Mouse (Mus musculus) cerebellum, adult 9-11 months (tissue): ENCODE measurements around the gene Mepce.

Experiments
- DNase-seq: peaks from one replicate; pipeline ENCODE4 v3.0.0; 2022

The Mepce gene

DNA sequence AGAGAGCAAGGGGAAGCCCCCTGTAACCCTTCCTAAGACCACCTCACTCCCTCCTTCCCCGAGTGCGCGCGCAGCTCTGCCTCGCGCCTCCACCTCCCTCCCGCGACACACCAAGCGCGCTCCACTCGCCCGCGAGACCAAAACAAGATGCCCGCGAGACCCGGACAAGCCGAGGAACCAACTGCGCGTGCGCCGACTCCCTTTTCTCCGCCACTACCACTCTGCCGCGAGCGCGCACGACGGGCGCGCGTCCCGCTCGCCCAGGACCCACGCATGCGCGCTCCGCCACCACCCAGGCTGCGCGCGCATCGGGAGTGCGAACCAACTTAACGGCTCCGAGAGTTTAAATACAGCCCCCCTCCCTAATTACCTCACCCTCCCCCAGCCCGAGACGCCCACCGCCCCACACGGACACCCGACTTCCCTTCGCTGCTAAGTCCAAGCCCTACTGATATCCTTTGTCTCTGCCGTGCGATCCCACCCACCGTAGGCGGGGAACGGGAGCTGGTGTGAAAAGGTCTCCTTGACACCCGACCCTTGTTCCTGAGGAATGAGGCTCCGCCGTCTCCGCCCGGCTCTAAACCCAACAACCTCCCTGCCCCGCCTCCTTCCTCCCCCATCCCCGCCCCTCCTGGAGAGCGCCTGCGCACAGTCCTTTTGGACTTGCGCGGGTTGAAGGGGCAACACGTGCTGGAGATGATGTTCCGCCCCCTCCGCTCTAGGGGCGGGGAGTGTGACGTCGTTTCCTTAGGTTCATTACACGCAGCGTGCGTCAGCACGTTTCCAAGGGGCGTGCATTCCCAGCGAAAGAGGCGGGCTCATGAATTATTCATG, 1.1 kb downstream of the Mepce start:
- DNase-seq: peak; percentile 99

DNA sequence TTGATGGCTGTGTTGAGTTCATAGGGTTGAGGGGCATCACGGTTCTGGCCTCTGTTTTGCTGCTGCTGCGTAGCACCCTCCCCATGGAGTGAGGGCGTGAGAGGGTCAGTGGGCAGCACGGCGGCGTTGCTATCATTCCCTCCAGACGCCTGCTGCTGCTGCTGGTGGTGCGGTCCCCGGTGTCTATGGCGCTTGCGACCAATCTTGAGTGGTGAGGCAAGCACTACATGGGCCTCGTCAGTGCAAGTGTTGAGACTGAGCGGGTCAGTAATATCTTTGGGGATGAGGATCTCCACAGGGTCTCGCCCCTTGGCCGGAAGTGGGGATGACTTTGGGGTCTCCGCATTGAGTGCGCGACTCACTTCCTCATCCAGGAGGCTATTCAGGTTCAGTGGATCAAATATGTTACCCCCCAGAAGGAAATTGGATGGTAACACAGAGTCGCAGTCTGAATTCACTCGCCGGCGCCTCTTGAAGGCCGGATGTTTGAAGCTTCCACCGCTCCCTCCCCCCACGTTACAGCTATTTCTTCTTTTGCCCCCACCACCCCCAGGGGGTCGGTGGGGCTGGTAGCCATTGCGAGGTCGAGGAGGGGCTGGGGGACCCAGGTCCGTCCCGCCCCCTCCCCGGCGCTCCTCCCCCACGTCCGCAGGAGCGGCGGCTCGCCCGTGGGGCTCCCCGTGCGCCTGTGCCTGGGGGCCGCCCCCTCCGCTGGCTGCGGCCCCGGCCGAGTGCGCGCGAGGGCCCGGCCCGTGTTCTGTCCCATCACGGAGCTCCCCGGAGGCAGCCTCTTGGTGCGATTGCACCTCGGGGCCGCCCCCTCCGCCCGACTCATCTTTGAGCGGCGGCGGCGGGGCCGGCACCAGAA, 2.1 kb downstream of the Mepce start:
- DNase-seq: no peak

DNA sequence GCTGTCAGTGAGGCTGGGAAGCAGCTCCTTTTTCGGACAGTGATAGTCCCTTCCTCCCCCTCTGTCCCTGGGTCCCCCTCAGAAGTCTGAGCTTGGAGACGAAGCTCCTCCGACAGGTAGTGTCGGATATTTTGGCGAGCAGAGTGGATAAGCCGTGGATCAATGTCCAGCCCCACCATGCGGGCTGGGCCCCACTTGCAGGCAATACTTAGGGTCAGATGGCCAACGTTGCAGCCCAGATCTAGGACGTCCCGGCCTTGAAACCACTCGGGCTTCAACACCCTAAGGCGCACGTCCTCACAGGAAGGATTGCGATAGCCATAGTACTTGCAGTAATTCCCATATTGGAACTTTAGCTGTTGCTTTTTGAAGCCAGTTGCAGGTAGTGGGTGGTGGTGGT, 2.9 kb downstream of the Mepce start:
- peak; percentile 65 for DNase-seq

DNA sequence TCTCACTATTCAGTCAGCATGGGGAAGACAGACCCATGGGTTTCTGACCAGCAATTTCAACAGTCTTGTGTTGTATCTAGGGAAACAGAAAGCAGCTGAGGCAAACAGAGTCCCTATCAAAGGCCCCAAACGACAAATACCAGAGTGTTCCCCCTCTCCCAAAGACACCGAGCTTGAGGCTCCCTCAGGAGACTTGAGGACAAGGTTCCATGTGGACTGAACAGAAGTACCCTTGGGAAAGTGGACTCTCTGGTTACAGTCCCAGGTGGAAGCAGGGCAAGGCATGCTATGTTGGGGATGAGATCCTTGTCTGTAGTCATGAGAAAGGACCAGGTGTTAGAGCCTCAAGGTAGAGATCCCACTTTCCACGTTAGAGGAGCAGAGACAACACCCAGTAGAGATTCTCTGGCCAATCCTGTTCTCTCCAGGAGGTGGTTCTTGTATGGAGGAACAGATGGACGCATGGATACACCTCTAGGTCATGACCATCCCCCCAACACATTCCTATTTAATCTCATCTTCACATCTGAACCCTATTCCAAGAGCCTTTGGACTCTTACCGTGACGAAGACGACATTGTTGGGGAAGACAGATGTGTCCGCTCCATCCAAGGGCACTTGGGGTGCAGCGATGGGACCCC, 3.4 kb downstream of the Mepce start:
- peak; percentile 28 for DNase-seq

DNA sequence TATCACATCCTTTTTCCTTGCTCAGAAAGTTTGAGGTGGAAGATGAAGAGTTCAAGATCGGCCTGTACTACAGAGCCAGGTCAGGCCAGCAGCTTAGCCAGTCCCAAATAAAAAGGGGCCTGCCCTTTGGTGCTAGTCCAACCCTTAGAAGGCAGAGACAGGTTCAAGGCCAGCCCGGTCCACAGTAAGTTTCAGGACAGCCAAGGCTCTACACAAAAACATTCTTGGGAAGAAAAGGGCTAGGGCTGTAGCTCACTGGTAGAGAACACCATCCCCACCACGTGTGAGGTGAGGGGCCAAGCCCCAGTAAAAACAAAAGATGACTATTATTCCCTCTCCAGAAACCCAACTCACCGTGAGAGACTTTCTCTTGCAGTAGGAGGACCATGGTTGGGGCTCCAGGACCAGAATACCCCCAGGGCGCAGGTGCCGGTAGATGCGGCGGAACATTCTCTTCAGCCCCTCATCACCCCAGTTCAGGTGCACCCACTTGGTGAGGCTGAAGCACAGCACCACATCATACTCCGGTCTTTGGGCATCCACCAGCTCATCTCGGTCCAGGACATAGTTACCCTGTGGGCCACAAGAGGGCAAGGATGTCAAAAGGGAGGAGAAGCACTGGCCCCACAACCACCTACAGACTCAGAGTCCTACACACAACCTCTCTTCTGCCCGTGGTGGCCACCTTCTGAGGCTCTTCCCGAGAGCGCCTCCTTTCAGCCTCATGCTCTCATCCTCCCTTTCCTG, 4.5 kb downstream of the Mepce start:
- peak; percentile 42 for DNase-seq

DNA sequence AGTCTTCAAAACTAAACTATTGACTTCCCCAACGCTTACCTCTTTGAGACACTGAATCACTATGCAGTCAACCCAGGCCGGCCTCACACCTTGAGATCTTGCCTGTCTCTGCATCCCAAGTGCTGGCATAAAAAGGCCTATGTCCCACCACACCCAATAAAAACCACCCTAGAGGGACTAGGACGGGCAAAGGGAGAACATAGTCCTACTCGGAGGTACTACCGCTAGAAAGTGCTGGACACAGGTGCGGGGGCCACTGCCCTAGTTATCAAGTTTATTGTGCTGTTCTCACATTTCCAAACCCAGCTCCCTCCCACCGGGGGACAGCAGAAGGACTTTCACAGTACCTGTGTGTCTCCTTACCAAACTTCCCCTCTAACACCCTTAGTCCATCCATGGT, 5.8 kb downstream of the Mepce start:
- DNase-seq: peak; percentile 43

DNA sequence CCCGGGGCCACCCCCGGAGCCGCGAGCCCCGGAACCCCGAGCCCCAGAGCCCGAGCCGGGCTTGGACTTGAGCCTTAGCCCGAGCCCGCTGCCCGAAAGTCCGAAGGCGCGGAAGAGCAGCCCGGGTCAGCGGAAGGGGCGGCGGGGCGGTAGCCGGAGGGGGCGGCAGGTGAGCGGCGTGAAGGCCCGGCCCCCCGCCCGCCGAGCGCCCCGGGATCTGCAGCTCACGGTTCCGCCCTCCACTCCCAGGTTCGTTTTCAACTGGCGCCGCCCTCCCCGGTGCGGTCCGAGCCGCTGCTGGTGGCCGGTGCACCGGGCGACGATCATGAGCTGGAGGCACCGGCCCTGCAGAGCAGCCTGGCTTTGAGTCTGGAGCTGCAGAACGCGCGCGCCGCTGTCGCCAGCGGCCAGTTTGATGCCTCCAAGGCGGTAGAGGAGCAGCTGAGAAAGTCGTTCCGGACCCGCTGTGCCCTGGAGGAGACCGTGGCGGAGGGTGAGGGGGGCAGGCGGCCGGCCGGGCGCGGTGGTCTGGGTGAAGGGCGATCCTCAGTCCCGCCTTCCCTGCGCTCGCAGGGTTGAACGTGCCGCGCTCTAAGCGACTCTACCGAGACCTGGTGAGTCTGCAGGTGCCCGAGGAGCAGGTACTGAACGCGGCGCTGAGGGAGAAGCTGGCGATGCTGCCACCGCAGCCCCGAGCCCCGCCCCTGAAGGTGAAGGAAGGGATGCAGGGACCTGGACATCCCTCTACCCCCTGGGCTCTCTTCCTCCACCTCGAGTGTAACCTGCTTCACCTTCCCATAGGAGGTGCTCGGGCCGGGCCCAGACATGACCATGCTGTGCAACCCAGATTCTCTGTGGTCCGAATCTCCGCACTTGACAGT, 8.2 kb downstream of the Mepce start:
- peak; percentile 62 for DNase-seq

DNA sequence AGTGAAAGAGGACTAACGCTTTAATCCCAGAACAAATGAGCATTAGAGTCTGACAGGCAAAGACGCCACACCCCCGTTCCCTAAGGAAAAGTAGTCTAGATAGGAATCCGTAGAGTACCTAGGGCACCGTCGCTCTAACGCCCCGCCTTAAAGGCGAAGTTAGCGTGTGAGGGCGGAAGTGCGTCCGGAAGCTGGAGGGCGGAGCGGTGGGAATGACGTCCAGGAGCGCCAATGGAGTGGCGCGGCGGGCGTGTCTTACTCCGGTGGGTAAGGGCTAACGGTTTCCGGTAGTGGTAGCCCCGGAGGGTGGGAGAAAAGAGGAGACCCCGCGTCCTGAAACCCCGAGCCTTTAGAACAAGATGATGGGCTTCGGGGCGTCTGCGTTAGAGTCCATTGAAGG, 8.8 kb downstream of the Mepce start, which contains the start of gene Ppp1r35:
TSS of gene Ppp1r35 (plus strand) at position 215 of the 400 bp plus-strand sequence.
- peak; percentile 96 for DNase-seq

DNA sequence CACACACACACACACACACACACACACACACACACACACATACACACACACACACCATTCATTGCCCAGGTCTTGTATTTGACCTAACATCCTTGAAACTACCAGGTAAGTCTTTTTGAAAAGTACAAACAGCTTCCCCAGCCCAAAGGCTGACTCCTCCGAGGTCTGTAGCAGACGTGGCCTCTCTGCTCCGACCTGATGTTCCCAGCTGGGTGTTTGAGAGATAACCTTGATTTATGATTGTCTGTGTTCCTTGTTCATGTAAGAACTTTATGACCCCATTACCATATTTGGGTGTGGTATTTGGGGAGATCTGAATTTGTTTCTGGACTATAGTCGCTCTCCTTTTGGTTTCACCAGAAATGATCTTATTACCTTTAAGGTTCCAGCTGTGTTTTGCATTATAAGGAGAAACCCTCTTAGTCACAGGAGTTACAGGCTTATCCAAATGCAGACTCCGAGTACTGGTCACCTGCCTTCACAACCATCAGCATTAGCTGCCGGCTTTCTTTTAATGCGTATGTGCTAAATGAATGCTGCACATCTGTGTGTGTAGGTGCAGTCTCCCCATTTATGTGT, 10.1 kb downstream of the Mepce start:
- peak; percentile 17 for DNase-seq

DNA sequence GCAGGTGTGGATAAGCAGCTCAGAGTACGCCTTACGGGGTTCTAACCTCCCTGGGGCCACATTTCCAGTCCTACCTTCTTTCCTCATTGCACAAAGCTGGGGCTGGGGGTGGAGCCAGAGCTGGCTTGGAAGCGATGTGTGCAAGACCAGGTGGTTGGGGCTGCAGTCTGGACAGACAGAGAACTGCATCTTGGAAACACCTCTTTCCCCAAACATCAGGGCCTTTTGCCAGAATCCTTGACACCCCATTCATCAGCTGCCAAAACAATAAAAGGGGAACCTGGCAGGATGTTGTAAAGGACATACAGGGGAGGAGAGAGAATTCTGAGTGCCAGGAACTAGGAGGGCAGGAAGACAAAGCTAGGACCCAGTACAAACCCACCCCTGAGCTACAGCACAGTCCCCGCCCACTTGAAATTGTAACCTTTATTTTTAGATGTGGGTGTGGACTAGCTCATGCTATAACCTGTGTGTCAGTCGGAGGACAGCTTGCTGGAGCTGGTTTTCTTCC, 11.0 kb downstream of the Mepce start:
- DNase-seq: peak; percentile 58

DNA sequence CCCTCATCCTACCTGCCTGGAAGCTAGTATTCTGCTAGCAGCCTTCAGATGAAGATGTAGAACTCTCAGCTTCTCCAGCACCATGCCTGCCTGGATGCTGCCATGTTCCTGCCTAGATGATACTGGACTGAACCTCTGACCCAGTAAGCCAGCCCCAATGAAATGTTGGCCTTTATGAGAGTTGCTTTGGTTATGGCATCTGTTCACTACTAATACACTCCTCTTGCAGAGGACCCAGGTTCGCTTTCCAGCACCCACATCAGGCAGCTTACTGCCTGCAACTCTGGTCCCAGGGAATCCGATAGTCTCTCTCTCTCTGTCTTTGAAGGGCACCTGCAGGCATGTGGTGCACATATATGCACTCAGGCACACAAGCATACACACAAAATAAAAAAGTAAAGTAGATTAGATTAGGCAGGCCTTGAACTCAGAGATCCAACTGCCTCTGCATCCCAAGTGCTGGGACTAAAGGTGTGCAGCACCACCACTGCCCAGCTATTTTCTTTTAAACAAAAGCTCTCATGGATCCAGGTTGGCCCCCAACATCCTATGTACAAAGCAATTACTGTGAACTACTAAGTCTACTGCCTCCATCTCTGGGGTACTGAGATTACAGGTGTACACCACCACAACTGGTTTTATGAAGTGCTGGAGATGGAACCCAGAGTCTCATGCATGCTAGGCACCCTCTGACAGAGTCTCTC, 11.7 kb downstream of the Mepce start:
- no peak for DNase-seq

DNA sequence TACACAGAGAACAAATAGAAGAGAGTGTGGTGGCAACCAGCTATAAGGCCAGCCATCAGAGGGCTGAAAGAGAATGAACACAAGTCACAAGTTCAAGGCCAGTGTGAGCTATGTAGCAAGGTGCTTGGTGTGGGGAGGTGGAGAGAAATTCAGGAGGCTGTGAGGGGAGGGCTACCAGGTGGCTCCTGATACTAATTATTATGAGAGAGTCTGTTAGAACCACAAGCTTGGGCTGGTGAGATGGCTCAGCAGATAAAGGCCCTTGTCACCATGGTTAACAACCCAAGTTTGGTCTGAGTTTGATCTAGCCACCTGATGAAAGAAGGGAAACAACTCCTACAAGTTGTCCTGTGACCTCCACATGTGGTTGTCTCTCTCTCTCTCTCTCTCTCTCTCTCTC, 14.7 kb downstream of the Mepce start:
- DNase-seq: no peak

DNA sequence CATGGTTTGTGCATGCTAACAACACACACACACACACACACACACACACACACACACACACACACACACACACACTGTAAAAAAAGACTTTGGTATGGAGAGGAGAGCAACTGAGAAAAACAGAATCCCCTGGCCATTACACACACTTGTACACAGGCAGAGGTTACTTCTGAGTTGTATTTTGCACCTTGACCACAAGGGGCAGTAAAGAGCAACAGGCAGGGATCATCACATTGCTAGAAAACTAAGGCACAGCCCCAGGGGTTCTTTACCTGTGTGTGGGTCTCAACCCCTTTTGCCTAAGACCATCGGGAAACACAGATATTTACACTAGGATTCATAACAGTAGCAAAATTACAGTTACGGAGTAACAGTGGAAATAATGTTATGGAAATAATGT, 16.7 kb downstream of the Mepce start:
- peak; percentile 16 for DNase-seq

DNA sequence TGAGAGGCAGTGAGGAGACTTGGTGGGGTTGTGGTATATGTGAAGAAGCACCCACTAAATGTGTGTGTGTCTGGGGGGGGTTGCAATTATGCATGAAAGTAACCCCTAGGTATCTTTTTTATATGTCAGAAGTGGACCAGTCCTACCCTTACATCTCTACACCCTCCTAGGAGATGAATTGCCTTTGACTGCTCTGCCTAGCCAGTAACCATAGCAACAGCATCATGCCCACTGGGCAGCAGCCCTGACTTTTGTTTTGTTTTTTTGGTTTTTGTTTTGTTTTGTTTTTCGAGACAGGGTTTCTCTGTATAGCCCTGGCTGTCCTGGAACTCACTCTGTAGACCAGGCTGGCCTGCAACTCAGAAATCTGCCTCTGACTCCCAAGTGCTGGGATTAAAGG, 19.0 kb downstream of the Mepce start:
- no peak for DNase-seq

DNA sequence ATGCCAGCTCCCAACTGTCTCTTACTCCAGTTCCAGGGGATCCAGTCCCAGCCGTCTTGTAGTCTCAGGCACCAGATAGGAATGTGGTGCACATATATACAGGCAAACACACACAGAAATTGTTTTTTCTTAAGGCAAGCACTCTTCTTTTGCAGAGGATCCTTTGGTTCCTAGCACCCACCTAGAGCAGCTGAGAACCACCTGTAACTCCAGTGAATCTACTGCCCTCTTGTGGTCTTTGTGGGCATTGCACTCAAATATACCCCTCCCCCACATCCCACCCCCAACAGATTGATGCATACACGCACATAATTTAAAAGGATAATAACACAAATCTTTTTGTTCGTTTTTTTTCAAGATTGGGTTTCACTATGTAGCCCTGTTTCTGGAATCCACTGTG, 21.2 kb downstream of the Mepce start:
- DNase-seq: no peak

DNA sequence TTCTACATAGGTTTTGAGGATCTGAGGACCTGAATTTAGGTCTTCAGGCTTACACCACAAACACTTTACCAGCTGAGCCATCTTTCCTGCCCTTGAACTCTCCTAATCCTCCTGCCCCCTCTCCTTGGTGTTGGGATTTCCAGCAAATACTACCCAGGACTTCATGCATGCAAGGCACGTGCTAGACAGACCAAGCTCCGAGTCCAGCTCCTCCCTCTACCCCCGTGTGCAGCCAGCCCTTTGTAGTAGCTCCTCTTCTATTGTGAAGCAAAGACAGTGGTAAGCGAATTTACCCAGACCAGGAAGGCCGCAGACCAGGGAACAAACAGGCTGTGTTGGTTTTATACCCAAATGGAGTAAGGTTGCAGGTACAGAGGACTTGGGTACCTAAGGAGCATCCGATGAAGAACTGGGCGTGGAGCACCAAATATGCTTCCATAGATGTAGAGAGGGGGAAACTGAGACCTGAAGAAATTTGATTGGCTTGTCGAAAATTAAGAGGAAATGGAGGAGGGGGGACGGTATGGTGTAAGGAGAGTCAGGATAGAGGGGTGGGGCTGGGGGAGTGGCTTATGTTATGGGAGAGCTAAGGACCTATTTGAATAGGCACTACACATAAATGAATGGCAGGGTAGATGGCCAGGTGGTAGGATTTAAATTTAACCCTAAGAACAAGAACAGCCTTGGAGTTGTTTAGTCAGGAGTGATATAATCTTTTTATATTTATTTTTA, 22.7 kb downstream of the Mepce start:
- DNase-seq: no peak

DNA sequence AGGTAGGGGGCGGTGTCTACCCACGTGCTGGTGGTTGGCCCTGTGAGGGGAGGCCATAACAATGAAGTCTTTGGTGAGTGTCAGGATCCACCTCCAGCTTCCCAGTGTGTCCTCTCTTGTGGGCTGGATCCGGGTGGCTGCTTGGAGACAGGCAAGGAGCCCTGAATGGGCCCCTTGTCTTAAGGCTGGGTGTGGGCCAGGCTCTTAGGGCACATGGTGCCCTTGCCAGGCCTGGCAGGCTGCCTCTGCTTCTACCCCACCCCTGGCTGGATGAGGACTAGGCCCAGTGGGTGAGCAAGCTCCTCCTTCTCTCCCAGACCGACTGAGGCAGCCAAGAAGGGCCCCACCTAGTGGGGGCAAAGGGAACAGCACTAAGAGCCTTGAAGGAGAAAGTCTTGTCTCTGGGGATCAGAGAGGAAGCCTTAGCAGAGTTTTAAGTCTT, 27.5 kb downstream of the Mepce start:
- peak; percentile 92 for DNase-seq

DNA sequence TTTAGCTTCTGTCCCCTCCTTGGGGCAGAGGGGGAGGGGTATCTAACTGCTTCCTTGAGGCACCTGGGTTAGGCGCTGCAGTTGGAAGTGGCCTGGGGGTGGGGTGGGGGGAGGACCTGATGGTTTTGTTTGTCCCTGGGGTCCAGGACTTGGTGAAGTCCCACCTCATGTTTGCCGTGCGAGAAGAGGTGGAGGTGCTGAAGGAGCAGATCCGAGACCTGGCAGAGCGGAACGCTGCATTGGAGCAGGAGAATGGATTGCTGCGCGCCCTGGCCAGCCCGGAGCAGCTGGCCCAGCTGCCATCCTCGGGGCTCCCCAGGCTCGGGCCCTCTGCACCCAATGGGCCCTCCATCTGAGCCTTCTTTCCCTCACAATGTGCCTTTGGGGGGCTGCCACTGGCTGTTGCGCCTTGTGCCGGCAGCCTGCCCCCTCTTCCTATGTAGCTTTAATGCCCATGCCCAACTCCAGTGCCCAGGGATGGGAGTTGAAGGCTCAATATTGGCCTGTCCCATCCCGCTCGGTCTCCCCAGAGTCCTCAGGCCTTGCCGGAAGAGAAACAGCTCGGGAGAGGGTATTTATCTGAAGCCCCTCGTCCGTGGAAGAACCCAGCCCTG, 28.4 kb downstream of the Mepce start:
- peak; percentile 49 for DNase-seq

DNA sequence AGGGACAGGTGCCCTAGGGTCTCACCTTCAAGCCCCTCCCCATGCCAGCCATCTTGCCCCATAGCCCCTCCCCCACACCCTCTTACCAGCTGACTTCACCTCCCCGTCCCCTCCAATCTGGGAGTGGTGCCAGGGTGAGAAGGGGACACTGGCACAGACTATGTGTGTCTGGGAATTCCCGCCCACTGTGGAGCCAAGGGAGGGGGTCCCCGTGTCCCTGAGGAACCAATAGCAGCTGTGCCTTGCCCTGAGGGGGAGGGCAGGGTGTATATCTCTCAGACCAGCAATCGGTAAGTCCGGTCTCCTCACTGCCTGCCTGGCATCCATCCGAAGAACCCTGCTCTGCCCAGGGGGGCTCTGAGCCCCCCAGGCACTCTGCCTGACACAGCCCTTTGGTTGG, 29.6 kb downstream of the Mepce start:
- peak; percentile 86 for DNase-seq
